Mouse (Mus musculus): Measurements from ENCODE around the gene Net1.
A peak's percentile ranks its signal among the peaks of the same experiment; 100 is the strongest.
"Not testable (repeated sequence)": the region's sequence is repeated elsewhere in the genome, so short reads cannot be mapped to it uniquely, and the experiment has no call there.

Gene Net1

DNA sequence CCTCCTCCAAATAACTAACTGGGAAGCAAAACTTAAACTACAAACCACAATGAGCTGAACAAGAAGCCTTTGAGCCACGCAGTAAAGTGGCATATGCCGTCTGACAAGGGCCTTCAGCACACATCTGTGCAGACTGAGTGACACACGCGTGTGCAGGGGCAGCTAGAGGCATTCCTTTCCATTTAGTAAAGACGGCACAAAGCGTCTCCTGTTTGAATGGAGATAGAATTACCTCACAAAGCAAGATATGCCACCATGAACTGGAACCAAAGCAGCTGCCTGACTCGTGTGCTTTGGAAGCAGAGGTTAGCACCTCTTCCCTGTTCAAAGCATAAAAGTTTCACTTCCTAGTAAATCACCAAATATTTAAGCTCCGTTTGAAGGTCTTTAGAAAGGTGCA is 28.0 kb downstream of the Net1 start:
- DNase-seq (ENCODE audit: low spot score): peak; percentile 34

DNA sequence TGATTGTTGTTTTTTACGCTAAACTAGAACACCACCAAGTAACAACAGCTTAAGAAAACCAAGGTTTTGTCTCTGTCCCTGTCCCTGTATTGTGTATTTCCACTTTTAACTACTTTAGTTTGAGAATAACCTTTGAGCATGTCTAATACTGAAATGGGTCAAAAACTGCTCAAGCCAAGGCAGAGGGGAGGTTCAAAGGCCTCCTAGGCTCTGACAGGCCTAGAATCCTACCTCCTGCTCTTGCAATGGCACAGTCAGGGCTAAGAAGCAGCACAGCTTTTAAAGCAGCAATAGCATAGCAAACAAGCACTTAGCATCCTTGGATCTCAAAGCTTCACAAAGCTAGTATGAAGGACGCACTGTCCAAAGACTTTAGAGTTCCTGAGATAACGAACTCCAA is 28.9 kb downstream of the Net1 start:
- no peak for DNase-seq (ENCODE audit: low spot score)

DNA sequence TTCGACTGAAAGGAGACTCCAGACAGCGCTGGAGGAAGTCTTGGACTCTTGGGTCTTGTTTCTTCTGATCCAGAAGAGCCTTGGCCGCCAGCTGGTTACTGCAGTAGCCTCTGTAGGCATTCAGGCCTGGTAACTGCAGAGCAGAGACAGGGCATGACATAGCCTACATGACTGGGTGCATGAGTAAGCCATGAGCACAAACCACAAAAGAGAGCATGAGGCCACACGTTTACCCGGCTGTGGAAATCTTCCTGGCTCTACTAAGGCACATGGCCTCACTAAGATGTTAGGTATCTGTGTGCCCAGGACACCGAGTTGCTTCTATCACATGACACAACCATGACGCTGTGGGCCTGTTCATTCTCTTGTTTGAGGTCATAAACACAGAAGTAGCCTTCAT is 31.4 kb downstream of the Net1 start:
- no peak for DNase-seq (ENCODE audit: low spot score)

DNA sequence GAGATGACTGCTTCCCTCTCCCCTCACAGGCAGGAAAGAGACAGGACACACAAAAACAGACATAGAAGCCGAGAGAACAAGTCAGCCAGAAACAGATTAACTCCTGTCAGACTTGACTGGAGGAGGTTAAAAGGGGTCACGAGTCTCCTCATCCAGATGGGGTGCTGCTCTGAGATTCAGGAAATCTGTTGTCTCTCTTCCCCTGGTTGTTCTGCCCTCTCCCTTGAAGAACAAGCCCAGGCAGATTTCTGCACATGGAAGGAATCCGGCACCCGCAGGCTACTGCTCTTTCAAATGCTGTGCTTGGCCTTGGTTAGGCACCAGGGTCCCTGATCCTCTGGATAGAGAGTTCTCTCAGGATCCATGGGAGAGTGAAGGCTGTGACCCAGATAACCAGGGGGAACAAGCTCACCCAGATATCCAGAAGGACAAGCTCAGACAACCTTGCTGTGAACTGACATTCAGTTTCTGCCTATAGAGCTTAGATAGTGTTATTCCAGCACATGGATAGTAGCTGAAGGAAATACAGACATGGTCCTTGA is 40.3 kb downstream of the Net1 start:
- peak; percentile 22 for DNase-seq (ENCODE audit: low spot score)

DNA sequence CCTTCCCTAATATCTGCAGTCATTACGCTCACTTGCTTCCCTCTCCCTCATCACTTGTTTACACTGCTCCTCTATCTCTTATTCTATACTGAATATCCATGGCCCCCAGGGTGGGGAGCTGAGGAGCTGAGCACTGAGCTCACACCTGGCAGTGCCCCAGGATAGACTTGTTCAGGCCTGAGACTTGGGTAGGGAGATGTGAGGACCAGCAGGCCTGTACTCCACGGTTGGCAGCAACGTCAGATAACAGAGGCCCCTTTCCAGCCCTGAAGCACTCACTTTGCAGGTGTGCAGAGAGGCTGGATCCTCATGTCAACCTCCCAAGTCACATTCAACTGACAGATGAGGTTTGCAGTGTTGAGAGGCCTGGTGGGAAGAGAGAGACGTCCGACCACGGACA is 40.8 kb downstream of the Net1 start:
- DNase-seq (ENCODE audit: low spot score): no peak

DNA sequence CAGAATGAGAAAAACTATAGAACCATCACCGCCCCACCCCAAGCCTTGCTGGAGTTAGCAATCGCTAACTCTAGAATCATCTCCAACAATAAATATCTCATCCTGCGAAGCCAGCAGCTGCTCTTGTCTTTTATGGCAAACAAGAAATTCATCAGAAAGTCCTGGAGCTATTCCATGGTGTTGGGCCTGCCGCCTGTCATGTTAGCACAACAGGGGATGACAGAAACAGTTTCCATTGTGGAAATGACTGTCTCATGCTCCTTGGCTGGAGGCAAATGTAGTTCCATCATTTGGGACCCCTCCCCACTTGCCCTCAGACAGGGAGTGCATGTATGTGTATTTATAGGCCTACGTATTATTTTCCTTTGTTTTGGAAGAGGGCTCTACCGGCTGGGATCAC is 41.6 kb downstream of the Net1 start:
- no peak for DNase-seq (ENCODE audit: low spot score)

DNA sequence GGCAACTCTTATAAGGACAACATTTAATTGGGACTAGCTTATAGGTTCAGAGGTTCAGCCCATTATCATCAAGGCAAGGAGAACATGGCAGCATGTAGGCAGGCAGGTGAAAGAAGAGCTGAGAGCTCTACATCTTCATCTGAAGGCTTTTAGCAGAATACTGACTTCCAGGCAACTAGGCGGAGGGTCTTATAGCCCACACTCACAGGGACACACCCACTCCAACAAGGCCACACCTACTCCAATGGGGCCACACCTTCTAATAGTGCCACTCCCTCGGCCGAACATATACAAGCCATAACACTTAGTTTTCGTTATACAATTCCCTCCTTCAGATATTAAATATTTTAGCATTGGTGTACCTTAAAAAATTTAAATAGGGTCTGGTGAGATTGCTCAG is 45.2 kb downstream of the Net1 start:
- no peak for DNase-seq (ENCODE audit: low spot score)

DNA sequence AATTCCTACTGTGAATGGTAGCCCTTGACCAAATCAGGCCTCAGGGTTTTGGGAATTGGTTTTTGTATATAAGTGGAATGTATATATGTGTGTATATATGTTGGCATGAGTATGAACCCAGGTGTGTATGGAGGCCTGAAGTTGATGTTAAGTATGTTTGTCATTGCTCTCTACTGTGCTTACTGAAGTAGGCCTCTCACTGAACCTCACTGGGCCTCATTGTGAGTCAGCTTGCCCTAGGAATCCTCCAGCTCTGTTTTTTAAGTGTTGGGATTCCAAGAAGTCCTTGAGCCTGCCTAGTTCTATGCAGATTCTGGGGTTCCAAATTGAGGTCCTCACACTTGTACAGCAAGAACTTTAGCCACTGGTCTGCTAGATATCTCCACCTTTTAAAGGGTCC is 48.1 kb downstream of the Net1 start:
- DNase-seq (ENCODE audit: low spot score): no peak

DNA sequence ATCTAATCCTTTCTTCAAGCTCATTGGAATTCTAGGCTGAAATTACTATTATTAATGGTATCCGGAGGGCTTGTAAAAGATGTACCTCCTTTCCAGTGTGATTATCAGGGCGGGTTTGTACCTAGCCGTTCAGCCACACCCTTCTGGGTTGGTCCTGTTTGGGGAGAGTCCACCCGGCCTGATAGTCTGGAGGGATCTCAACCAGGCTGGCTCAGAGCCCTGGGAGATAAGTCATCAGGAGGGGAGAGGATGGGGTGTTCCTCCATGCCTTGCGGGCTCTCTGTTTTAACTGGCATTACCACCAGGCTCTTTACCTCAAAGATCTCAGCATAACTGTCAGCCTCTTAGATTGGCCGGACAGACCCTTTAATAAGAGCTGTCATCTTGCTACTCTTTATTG is 50.9 kb downstream of the Net1 start:
- no peak for DNase-seq (ENCODE audit: low spot score)

DNA sequence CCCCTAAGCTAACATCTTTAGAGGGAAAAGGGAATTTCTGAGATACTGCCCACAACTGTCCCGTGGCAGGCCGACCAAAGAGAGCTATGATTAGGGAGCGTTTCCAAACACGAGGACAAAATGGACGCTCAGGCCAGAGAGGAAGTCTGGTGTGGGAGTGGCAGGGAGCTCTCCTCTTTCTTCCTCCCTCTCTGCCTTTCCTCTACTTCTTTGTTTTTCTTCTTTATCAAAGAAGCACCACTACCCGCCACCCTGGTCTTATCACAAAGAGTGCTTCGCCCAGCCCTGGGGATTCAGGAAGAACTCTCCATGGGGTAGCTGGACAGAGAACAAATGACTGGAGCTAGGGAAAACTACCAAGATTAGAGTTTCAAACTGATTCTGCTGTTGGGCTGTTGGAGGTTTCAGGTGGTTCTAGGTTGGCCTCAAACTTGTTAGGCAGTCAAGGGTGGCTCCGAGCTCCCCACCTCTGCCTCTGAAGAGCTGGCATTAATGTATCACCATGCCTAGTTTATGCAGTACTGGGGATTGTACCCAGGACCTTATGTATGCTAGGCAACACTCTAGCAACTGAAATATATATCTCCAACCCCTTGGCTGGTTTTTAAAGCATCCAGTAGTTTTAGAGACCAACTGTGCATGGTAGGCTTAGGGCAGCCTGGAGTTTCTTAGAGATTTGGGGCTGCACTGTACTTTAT is 51.5 kb downstream of the Net1 start:
- DNase-seq (ENCODE audit: low spot score): no peak

DNA sequence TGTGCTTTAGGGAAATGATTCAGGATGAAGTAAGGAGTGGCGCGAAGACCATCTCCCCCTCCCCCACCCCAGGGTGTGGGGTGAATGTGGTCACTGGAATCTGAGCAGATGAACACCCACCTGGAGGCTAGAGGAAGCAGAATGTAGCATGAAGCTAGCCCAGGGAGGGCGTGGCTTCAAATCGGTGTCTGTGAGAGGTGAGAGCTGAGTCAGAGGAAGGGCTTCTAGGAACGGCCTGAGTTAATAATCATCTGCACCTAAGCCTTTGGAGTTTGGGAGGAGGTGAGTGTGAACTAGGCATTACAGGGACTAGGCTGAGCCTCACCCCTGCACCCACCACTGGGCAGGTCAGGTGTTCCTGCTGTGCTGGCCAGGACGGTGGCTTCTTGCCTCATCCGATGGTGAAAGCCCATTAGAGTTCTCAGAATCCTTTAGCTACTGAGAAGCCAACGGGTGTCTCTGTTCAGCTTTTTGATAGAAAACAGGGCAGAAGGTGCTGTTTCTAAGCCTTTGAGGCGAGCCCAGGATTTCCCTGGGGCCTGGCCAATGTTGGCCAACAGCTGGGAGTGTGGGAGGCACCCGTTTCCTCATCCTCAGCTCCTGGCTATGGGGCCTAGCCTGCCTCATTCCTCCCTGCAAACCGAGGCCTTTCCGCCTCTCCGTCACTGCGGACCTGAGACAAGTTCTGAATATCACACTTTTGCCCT is 52.2 kb downstream of the Net1 start:
- DNase-seq (ENCODE audit: low spot score): no peak

DNA sequence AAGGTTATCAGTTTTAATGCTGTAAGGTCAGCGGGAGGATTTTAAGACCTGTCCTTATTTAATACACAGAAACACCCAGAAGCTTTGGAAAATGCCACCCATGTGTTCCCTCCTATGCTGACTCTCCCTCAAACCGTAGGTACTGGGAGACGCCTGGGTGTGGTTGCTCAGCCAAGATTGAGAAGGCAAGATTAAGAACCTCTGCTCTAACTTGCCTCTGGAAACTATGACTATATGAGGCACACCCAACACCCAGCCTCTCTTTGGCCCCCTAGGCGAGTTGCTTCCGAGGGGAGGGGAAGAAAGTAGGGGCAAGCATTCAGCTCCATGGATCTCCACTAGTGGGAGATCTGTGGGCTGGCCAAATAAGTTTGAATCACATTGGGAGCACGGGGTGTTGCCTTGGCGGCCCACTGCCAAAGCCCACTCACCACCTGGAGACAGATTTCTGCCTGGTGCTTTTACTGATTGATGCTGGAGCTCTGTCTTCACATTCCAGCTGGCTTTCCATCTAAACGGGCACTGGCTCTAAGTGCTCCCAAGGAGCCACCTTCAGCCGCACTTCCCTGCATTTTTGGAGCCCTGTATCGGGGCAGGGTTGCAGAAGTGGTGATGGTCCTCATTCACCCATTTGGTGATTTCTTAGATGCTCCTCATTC is 55.0 kb downstream of the Net1 start:
- no peak for DNase-seq (ENCODE audit: low spot score)

DNA sequence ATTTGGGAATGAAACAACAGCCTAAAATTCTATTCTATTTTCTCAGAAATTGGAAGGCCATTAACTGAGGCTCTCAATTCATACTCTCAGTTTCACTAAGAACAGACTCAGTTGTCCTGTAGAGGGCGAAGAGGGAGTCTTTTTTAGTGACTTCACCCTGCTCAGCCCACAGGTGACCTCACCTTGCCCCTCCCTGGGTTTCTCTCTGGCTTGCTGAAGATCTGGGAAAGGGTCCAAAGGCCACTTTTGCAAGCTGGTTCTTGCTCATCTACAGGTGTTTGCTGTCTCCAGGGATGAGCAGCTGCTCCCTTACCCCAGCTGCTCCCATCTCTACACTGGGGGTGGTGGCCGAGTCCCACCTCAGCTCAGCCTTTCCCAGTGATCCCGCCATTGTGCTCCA is 55.7 kb downstream of the Net1 start:
- DNase-seq (ENCODE audit: low spot score): no peak

DNA sequence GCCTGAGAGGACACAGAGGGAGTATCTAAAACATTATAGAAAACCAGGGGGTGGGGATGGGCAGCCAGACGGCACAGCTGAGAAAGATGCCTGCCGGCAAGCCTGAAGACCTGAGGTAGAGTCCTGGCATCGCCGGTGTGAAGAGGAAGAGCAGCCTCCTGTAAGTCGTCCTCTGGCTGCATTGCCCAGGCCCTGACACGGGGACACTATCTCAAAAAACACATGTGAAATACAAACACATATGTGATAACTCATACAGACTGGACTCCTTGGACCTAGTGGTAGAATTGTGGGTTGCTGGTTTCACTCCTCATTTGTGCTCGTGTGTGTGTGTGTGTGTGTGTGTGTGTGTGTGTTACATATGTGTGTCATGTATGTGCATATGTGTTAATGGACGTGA is 56.8 kb downstream of the Net1 start:
- DNase-seq (ENCODE audit: low spot score): no peak

DNA sequence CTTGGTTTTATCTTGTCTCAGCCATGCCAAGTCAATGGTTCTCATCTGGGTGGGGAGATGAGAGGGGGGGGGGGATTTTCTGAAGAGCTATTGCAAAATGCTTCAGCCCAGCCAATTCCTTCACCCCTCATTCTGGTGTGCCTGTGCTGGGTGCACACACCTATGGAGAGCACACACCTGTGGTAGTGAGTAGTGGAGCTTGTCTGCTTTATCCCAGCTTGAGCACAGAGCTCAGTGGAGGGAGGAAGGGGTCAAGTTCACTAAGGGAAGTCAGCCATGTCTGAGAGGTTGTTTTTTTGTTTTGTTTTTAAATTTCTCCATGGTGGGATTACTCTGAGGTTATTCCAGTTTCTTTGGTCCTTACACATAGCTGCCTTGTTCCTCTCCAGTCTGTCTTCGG is 61.8 kb downstream of the Net1 start:
- no peak for DNase-seq (ENCODE audit: low spot score)

DNA sequence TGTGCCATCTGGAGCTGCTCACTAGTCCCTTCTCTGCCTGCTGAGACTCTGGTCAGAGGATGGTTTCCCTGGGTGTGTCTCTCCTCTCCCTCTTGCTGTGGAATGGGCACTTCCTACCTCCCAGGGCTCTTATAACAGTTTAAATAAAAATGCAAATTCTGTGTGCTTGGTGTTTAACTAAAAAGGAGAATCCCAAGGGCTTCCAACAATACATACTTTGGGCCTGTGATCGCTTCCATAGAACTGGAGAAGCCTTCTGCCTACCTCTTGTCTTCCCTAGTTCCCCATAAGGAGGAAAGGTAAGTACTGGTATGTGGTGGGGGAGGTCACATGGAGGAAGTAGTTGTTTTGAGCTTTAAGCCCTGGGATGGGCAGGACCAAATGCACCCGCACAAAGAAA is 63.2 kb downstream of the Net1 start:
- DNase-seq (ENCODE audit: low spot score): no peak

DNA sequence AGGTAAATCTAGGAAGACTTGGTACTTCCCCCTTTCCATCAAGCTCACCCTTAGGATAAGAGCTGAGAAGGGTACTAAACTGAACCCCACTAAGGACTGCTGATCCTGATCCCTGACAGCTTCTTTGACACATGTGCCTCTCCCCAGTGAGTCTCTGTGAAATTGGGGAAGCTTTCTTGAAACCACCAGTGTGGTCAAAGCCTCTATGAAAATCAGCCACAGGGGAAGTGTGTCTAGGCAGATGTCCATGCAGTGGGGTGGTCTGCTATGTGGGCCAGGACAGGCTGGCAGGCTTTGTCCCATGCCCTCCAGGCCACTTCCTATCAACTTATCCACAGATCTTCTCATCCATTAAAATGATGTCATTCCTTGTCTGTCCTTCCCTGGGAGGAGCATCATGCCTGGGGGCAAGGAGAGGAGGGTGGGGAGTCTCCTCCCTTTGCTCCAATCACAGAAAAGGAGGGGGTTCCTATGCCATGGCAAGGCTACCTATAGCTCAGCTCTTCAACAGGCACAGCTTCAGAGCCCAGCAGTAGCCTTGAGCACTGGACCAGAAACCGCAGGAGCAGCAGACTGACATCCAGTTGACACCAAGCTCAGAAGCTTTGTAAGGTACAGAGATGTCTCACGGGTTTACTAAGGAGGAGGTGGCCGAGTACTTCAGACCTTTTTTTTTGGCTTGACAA is 64.2 kb downstream of the Net1 start, which contains the start of gene Calm5:
Gene Calm5, plus strand, starts transcription at position 526 of the 686 bp plus-strand sequence.
- DNase-seq (ENCODE audit: low spot score): not testable (repeated sequence)

DNA sequence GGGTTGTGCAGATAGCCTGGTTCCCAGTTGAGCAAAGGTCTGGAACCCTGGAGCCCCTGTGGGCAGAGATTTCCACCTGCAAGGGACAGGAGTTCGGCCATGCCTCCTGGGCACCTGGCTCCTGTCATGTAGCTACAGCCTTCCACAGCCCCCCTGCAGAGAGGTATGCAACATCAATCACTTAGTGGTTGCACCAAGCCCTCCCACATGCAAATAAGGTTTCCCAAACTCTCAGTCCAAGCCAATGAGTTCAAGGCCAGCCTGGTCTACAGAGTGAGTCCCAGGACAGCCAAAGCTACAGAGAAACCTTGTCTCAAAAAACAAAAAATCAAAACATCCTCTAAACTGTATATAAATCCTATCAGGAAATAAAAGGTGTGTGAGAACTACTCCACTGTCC is 67.7 kb downstream of the Net1 start:
- peak; percentile 1 for DNase-seq (ENCODE audit: low spot score)

DNA sequence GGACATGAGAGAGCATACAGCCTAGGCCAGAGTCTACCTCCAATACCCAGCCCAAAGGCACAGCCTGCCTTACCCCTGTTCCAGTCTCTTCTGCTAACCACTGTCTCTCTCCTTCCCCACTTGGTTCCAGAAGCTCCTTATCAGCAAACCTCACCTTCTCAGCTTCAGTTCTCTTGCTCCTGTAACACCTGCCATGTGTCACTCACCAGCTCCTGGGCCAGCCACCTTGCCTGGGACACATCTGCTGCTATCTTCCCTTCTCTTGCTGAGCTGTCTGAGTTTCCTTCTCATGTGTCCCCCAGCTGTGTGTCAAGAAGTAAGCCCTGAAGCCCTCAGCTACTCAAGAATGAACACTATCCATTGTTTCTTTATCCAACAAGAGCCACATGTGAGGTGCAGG is 77.4 kb downstream of the Net1 start:
- not testable (repeated sequence) for DNase-seq (ENCODE audit: low spot score)

DNA sequence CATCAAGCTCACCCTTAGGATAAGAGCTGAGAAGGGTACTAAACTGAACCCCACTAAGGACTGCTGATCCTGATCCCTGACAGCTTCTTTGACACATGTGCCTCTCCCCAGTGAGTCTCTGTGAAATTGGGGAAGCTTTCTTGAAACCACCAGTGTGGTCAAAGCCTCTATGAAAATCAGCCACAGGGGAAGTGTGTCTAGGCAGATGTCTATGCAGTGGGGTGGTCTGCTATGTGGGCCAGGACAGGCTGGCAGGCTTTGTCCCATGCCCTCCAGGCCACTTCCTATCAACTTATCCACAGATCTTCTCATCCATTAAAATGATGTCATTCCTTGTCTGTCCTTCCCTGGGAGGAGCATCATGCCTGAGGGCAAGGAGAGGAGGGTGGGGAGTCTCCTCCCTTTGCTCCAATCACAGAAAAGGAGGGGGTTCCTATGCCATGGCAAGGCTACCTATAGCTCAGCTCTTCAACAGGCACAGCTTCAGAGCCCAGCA is 80.7 kb downstream of the Net1 start, which contains the start of gene Calm4:
Gene Calm4, plus strand, starts transcription at position 446 of the 496 bp plus-strand sequence.
- not testable (repeated sequence) for DNase-seq (ENCODE audit: low spot score)

DNA sequence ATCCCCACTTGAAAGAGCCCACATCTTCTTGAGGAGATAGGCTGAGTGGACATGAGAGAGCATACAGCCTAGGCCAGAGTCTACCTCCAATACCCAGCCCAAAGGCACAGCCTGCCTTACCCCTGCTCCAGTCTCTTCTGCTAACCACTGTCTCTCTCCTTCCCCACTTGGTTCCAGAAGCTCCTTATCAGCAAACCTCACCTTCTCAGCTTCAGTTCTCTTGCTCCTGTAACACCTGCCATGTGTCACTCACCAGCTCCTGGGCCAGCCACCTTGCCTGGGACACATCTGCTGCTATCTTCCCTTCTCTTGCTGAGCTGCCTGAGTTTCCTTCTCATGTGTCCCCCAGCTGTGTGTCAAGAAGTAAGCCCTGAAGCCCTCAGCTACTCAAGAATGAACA is 84.4 kb downstream of the Net1 start:
- not testable (repeated sequence) for DNase-seq (ENCODE audit: low spot score)

DNA sequence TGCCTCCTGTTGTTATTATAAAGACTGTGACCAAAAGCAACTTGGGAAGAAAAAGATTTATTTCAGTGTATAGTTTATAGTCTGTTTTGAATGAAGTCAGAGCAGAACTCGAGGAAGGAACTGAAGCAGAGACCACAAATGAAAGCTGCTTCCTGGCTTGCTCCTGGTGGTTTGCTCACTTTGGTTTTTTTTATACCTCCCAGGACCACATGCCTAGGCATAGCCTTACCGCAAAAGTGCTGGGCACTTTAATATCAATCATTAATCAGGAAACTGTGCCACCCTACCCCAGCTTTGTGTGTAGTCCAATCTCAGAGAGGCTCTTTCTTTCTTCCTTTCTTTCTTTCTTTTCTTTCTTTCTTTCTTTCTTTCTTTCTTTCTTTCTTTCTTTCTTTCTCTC is 85.6 kb downstream of the Net1 start:
- no peak for DNase-seq (ENCODE audit: low spot score)

All from embryo, embryonic 10 days (tissue).